8 mouse cellular contexts compared by ENCODE assay signal in genomic region chr16:91512161-91512787, GRCm38 (mm10). TPM values are rescaled to one million over a fixed set of nuclear protein-coding genes. Genes with fewer than 3 reads are reported as not detected.
A peak's percentile ranks its signal among the peaks of the same experiment; 100 is the strongest.
DNase-seq lines count a peak whose midpoint lies in the region; ATAC-seq lines count a peak whose summit lies in the region.

No protein-coding gene starts in this region.

- WGBS in heart, embryonic 11.5 days (ENCODE audit: insufficient replicate concordance), result 31% methylated on average over 7 of the region's 7 CpGs
- WGBS in midbrain, embryonic 11.5 days, result 35% methylated on average over 7 of the region's 7 CpGs

- H3K4me3 ChIP-seq in heart, embryonic 11.5 days (ENCODE audit: low read depth, low read length), result no peak overlapping the region
- no peak overlapping the region for H3K4me3 ChIP-seq in midbrain, embryonic 11.5 days (ENCODE audit: low read depth, low read length)

- no peaks in the 10 kb centered on the region for H3K9me3 ChIP-seq in heart, embryonic 11.5 days (replicated peaks; ENCODE audit: control insufficient read depth, low read length)
- H3K9me3 ChIP-seq in midbrain, embryonic 11.5 days (ENCODE audit: control insufficient read depth, low read length), result no peaks in the 10 kb centered on the region

- H3K4me2 ChIP-seq in heart, embryonic 11.5 days, result no peak overlapping the region
- H3K4me2 ChIP-seq in midbrain, embryonic 11.5 days, result no peak overlapping the region

- no peaks in the 10 kb centered on the region for H3K27me3 ChIP-seq in heart, embryonic 11.5 days (ENCODE audit: control insufficient read depth, insufficient read depth, low read length)
- H3K27me3 ChIP-seq in midbrain, embryonic 11.5 days (ENCODE audit: control insufficient read depth, insufficient read depth, low read length), result no peaks in the 10 kb centered on the region

- H3K36me3 ChIP-seq in heart, embryonic 11.5 days (ENCODE audit: control insufficient read depth, insufficient read depth, low read length), result no peaks in the 10 kb centered on the region
- H3K36me3 ChIP-seq in midbrain, embryonic 11.5 days (ENCODE audit: control insufficient read depth, insufficient read depth, low read length), result no peaks in the 10 kb centered on the region

- no peak overlapping the region for H3K27ac ChIP-seq in heart, embryonic 11.5 days (ENCODE audit: low read depth, low read length)
- H3K27ac ChIP-seq in midbrain, embryonic 11.5 days (ENCODE audit: low read depth, low read length), result no peak overlapping the region

- DNase-seq in heart, adult 11 months, result peak; percentile 97
- peak; percentile 88 to 93 for DNase-seq in cerebellum, postnatal 10 days
- DNase-seq in frontal cortex, postnatal 25 days (ENCODE audit: low spot score in 2 of 2), result peak; percentile 81 to 82
- peak; percentile 50 to 72 for DNase-seq in left cerebral cortex, adult 8-10 months (ENCODE audit: low spot score in 2 of 2)
- DNase-seq in midbrain, embryonic 11.5 days (ENCODE audit: low spot score, missing footprints), result peak; percentile 98
- peak; percentile 75 for DNase-seq in skeletal muscle tissue, adult 2 months (ENCODE audit: low read depth, low spot score)

- H3K9ac ChIP-seq in heart, embryonic 11.5 days (ENCODE audit: low read depth, low read length), result no peak overlapping the region
- no peak overlapping the region for H3K9ac ChIP-seq in midbrain, embryonic 11.5 days (ENCODE audit: low read length)

- no peak for ATAC-seq in heart, embryonic 11.5 days (replicated peaks; ENCODE audit: insufficient number of reproducible peaks, low FRiP score, low TSS enrichment)
- peak; percentile 86 for ATAC-seq in inflammation-experienced regulatory T-cells, adult 6 months
- ATAC-seq in midbrain, embryonic 11.5 days (ENCODE audit: low FRiP score), result peak; percentile 64; the same call in 1 of the 2 replicates

- H3K4me1 ChIP-seq in heart, embryonic 11.5 days (ENCODE audit: control insufficient read depth, insufficient read depth, low read length), result no peaks in the 10 kb centered on the region
- no peaks in the 10 kb centered on the region for H3K4me1 ChIP-seq in midbrain, embryonic 11.5 days (ENCODE audit: control insufficient read depth, insufficient read depth, low read length)

RNA-seq across cellular contexts. Expression of gene Ifnar1, which starts 27.2 kb away (rescaled TPM):
- polyA plus RNA-seq in heart, embryonic 11.5 days (2014; fragmentation: Nextera tagmentation; extraction: Ambion mirVana), result 37.1 and 38.6 TPM in 2 replicates
- polyA plus RNA-seq in inflammation-experienced regulatory T-cells, adult 6 months (2017; shearing (Covaris generic)), result 10 to 100 TPM; 61.2 to 75.3 (median 62.6) TPM
- 10 to 100 TPM; 45.4 to 56.2 (median 49.8) TPM for total RNA-seq in left cerebral cortex, adult 8-10 months (2022)
- 49.9 and 53.8 TPM in 2 replicates for polyA plus RNA-seq in midbrain, embryonic 11.5 days (2014; fragmentation: Nextera tagmentation; extraction: Ambion mirVana)

RNA-seq across cellular contexts. Expression of gene Ifngr2, which starts 34.6 kb away (rescaled TPM):
- 77.9 and 95.2 TPM in 2 replicates for polyA plus RNA-seq in heart, embryonic 11.5 days (2014; fragmentation: Nextera tagmentation; extraction: Ambion mirVana)
- polyA plus RNA-seq in inflammation-experienced regulatory T-cells, adult 6 months (2017; shearing (Covaris generic)), result 10 to 100 TPM in 2 of 3 experiments, 1 to 10 TPM in 1; 3.4 to 30.9 (median 14.7) TPM
- 10 to 100 TPM; 25.2 to 37.4 (median 32.2) TPM for total RNA-seq in left cerebral cortex, adult 8-10 months (2022)
- polyA plus RNA-seq in midbrain, embryonic 11.5 days (2014; fragmentation: Nextera tagmentation; extraction: Ambion mirVana), result 33.1 and 34.8 TPM in 2 replicates
